Mouse (Mus musculus) gastrocnemius, adult 2 months (tissue): ENCODE measurements at regions not wholly inside any gene's neighbourhood (a gene's known extent, or its start where the extent isn't known, plus 50 kb on each side); places are given as distances from the start of the nearest gene placed in this dataset.

ENCODE experiments used
- DNase-seq: peaks from one replicate; pipeline ENCODE4 v3.0.0; 2022
- H3K27ac ChIP-seq: fragments of 200-600 bp; 2 replicates; pipeline ENCODE4 v1.8.1; 2022; ENCODE audit warnings: mild to moderate bottlenecking
- H3K4me3 ChIP-seq: fragments of 200-600 bp; 2 replicates; pipeline ENCODE4 v1.8.1; 2022; ENCODE audit warnings: mild to moderate bottlenecking, moderate library complexity
- CTCF ChIP-seq: fragments of 200-600 bp; IDR thresholded peaks from 2 replicates; pipeline ENCODE4 v1.8.1; 2022; ENCODE audit warnings: antibody characterized with exemption, mild to moderate bottlenecking, moderate library complexity
- intact Hi-C: fragments of 180-260 bp; cut with DNase I; formaldehyde crosslinking; loops from one replicate; pipeline ENCODE4 v1.15.1; 2025

DNA sequence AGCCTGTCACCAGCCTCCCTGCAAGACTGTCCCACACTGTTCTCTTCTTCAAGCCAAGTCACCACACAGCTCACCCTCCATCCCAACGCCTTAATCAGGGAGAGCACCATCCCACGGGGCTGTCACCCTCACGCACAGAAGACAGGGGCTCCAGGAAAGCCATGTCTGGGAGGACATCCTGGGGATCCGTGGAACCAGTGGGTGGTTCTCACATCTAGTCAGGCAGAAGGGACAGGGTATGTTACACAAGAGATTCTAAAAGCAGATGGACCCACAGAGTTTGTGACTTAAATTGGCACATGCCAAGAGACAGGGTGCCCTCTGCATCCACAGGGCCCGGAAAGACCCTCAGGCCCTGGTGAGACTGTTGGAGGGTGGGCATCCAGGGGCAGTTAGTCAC, 101.0 kb upstream of the Thy1 start:
- Histone ChIP-seq H3K4me3 (no peak overlapping the region), H3K27ac (no peak overlapping the region)
- intact Hi-C loops, result no loop called here
- TF ChIP-seq CTCF, result no peak
- DNase-seq, result no peak

DNA sequence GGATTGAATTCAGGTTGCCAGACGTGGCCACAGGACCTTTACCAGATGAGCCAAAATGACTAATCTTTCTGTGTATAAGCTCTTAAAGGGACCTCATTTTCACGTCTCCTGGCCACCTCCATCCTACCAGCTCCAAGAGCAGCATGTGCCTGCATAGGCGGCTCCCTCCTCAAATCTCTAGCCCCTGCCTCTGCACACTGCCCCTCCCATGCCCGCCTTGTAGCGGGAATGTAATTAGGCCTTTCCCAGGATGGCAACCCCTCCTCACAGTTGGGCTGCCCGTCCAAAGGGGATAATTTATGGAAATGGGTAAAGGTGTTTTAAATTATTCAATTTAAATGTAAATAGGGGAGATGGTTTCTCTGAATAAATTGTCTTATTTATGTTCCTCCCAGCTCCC, 99.7 kb upstream of the Thy1 start:
- H3K4me3 ChIP-seq, result no peak overlapping the region
- intact Hi-C loops, result no loop called here
- no peak for TF ChIP-seq CTCF
- DNase-seq, result no peak
- no peak overlapping the region for H3K27ac ChIP-seq

DNA sequence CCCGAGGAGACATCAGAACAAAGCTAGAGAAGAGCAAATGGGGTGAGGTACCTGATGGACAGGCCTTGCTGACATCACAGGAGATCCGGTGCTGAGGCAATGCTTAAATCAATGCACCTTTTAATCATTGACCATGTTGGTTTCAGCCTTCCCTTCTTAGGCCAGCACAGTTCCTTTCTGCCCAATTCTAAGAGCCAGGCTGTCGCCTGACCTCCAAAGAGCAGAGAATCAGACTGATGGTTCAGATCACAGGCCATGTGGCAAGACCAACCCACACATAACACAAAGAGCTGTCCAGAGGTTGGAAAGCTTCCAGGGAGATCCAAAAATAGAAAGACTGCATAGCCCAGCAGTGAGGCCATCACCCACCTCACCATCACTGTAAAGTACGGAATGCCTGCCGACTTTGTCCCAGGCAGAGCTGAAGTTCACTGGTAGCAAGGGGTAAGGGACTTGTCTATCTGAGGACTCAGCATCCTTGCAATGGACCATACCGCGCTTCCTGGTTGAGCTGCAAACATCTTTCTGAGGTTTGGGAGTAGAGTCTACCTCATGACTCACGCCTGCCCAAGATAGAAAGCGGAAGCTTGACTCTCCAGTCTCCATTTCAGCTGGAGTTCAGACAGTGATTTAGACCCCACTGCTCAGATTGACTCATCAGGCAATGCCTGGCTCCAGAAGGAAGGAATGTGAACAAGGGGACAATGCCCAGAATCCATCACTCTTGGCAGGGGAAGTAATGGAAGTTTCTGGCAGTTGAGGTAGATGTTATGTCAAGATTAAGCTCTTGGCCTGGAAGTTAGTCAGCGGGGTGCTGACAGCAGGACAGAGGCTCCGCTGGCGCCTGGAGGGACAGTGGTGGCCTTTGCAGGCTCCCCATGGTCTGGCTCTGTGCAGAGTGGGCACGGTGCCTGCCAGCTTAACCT, 98.1 kb upstream of the Thy1 start:
- DNase-seq, result peak; percentile 44
- intact Hi-C loops, result no loop called here
- no peak for TF ChIP-seq CTCF
- peak overlapping the region; percentile 24; the same call in 1 of the 2 replicates for H3K27ac ChIP-seq
- H3K4me3 ChIP-seq, result no peak overlapping the region

DNA sequence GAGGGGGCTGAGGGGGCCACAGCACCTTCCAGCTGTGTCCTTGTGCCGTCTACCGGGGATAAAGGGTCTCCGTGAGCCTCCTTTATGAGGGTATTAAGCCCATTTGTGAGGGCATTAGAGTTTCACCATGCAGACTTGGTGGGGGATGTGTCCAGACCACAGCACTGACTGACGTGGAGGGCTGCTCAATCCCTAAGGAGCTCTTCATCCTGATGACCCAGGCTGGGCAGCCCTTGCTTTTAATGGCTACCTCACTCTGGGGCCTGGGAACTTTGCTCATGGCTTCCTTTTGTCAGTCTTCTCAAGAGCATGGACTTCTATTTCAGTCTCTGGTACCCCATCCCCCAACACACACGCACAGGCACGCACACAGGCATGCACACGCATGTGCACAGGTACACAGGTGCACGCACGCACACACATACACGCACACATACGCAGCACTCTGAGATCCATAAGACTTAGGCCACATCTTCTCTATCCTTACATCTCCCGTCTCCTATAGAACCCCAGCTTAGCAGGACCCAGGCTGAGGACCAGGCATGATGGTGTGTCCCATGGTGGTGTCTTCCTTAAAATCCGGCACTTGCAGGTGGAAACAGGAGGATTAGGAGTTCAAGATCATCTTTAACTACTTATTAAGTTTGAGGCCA, 97.1 kb upstream of the Thy1 start:
- H3K4me3 ChIP-seq, result no peak overlapping the region
- intact Hi-C loops, result no loop called here
- DNase-seq, result no peak
- no peak overlapping the region for H3K27ac ChIP-seq
- TF ChIP-seq CTCF, result no peak

DNA sequence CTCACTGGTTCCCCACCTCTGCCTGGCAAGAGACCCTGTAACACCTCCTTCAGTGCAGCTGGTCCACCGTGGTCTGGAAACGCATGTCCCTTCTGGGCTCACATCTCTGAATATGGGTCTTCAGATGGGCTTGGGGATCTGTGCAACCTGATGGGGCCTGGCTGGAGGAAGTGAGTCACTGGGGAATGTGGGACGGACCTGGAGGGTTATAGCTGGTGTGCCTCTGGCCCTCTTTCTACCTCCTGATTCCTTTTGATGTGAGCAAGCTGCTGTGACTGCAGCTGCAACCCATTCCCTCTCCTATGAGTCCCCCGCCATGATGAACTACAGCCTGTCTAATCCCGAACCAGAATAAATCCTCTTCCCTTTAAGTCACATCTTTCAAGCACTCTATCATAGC, 96.1 kb upstream of the Thy1 start:
- no peak overlapping the region for H3K27ac ChIP-seq
- no peak for TF ChIP-seq CTCF
- DNase-seq, result no peak
- intact Hi-C loops, result no loop called here
- H3K4me3 ChIP-seq, result no peak overlapping the region

DNA sequence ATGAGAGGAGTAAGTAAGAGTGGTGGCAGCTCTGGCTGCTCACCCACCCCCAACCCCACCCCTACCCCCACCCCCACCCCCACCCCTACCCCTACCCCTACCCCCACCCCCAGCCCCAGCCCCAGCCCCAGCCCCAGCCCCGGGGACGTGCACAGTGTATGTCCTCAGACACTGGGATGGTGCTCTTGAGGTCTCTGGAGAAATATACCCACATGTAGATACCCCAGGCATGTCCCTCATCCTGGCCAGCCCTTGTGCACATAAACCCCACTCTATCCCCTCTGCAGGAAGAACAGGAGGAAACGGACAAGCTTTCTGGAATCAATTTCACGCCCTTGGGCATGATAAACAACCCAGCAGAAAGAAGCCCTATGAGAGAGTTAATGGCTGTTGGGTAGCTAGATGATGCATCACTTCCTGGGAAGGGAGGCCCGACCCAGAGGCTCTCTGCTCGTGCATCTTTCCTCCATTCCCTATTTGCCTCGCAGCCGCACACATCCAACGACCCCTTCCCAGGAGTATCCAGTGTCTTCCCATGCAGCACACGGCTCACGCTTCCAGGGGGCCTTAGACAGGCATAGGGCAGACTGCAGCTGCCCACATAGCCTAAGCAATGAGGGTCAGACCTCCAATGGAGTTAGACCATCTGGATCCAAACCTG, 95.6 kb upstream of the Thy1 start:
- no peak overlapping the region for H3K4me3 ChIP-seq
- no peak for TF ChIP-seq CTCF
- no peak for DNase-seq
- H3K27ac ChIP-seq, result no peak overlapping the region
- intact Hi-C loops, result no loop called here

DNA sequence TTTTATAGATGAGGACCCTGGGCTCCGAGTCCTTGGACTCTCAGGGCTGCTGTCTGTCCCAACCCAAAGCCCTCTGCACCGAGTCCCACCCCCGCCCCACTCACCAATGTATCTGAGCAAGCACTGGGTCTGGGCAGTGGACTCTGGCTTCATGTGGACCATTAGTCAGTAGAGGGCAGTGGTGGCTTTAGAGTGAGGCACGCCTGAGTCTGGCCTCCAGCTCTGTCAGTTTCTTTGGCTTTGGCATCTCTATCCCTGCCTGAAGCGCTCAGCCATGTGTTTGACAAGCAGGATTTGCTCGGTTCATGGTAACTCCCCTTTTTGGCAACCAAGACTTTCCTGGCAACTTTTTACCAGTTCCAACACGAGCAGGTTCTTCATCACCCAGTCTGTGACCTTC, 90.1 kb upstream of the Thy1 start:
- Histone ChIP-seq H3K27ac (no peak overlapping the region), H3K4me3 (no peak overlapping the region)
- TF ChIP-seq CTCF, result peak; percentile 54
- intact Hi-C loops, result loop anchor here (1.0 kb wide), 1 partner anchor 19 kb away; no protein-coding TSS in a partner anchor
- DNase-seq, result no peak

DNA sequence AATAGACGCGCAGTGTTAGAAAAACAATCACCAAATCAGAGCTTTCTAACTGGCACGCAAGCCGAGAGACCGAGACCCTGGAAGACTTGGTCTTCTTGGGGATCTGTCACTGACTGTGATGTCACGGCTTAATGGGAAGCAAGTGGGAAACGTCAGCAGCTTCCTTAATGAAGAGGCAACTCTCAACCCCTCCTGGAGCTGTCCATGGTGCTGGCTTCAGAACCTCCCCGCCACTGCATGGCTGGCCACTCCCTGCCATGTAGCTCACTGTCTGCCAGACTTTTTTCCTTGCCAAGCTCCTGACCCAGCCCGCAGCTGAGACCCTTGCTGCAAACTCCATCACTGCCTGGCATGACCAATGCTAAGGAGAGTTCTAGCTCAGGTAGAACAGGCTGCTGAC, 83.6 kb upstream of the Thy1 start:
- Histone ChIP-seq H3K27ac (no peak overlapping the region), H3K4me3 (no peak overlapping the region)
- DNase-seq, result peak; percentile 47
- intact Hi-C loops, result no loop called here
- TF ChIP-seq CTCF, result no peak

DNA sequence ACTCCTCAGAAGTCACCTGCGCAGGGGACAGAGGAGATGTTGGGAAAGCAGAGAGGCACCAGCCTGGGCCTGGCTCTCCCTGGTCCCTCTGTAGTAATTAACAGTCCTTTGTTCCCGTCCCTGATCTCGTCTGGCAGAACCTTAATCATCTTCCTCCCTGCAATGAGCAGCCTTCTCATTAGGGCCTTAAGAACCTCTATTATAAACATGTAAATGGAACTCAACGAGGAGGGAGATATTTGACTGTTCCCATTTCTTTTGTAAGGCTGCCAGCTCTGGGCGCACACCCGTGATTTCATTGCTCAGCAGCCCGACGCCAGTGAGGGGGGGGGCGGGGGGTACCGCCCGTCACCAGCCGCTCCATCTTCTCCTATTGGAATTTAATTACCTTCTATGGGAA, 81.8 kb upstream of the Thy1 start:
- DNase-seq, result no peak
- Histone ChIP-seq H3K4me3 (no peak overlapping the region), H3K27ac (no peak overlapping the region)
- intact Hi-C loops, result no loop called here
- TF ChIP-seq CTCF, result no peak

DNA sequence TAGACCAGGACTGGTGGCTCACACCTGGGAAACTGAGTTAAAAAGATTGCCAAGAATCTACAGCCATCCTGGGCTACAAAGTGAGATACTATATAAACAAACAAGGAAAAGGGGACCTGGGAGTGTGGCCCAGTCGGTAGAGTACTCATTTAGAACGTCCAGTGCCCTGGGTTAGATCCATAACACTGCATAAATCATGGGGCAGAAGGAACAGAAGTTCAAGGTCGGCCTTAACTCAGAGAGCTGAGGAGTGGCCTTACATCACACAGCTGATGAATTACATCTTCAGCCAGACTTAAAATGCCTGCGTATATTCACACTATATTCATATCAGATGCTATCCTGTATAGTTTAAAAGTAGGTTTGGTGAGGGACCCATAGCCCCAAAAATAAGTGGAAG, 78.0 kb upstream of the Thy1 start:
- no peak overlapping the region for H3K27ac ChIP-seq
- intact Hi-C loops, result no loop called here
- no peak for TF ChIP-seq CTCF
- DNase-seq, result no peak
- no peak overlapping the region for H3K4me3 ChIP-seq

DNA sequence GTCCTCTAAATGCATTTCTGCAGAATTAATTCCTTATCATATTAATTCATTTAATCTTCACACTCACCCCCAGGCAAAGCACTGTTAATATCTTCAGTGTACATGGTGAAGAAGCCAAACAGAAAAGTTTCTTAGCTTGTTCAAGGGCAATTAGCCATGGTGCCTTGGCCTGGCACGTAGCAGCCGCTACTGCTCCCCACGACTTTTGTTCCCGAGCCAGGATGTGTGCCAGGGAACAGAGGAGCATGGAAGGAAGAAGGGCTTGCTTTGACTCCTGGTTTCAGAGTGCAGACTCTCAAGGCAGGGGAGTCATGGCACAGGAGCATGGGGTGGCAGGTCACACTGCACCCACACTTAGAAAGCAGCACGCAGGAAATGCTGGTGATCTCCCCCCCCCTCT, 77.4 kb upstream of the Thy1 start:
- Histone ChIP-seq H3K27ac (no peak overlapping the region), H3K4me3 (no peak overlapping the region)
- intact Hi-C loops, result no loop called here
- TF ChIP-seq CTCF, result no peak
- DNase-seq, result no peak

DNA sequence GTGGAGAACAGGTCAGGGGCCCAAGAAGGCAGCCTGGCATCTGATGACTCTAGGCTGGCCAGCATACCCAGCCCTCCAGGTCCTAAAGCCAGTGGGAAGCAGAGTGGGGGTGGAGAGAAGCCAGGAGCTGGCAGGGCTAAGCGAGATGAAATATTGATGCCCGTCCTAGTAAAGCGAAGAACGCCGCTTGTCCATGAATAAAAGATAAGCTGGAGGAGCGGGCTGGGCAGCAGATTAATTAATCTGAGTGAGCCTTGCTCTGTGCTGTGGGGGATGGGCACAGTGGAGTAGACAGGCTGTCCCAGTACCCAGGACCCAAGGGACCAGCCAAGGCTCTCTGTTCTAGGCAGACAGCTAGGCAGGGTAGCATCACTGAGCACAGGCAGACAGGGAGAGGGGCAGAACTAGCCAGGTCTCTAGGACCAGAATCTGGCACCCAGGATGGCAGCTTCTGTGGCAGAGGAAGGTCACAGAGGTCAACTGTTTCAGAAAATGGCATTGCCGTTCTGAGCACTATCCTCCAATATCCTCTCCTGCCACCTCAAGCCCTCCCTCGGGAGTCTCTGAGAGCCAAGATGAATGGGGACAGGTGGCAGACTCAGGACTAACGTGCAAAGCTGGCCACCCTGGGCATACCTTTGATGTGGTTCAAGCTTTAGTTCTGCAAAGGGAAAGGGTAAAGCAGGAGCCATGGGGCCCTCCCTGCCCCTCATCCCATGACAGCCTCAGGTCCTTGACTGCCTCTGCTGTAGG, 73.0 kb upstream of the Thy1 start:
- intact Hi-C loops, result loop anchor here (5.0 kb wide), 1 partner anchor 228 kb away; the partner anchor contains the start of gene Nectin1
- TF ChIP-seq CTCF, result no peak
- Histone ChIP-seq H3K4me3 (no peak overlapping the region), H3K27ac (no peak overlapping the region)
- DNase-seq, result no peak
